Mouse (Mus musculus) embryo, embryonic 9.5 days (tissue): ENCODE measurements around the gene Il18rap.
"Not testable (repeated sequence)": the region's sequence is repeated elsewhere in the genome, so short reads cannot be mapped to it uniquely, and the experiment has no call there.

Experiments
- DNase-seq: peaks from one replicate; pipeline ENCODE4 v3.0.0-alpha.2; 2017; ENCODE audit errors: extremely low spot score

Gene Il18rap

GRCm38 (mm10) chr1:40544650-40545049 lies 29.5 kb downstream of the Il18rap start:
- peak; percentile 48 for DNase-seq

- DNase-seq: no peak
Measured at GRCm38 (mm10) chr1:40546645-40547044, 31.5 kb downstream of the Il18rap start.

- no peak for DNase-seq
Measured at GRCm38 (mm10) chr1:40547064-40547572, 32.0 kb downstream of the Il18rap start.

- DNase-seq: no peak
Measured at GRCm38 (mm10) chr1:40547762-40548161, 32.6 kb downstream of the Il18rap start.

- DNase-seq: no peak
Measured at GRCm38 (mm10) chr1:40569374-40569773, 54.2 kb downstream of the Il18rap start.

- DNase-seq: peak; percentile 29
Measured at GRCm38 (mm10) chr1:40579784-40580183, 64.6 kb downstream of the Il18rap start, which contains the start of gene Slc9a4. Gene Slc9a4, plus strand, starts transcription at chr1:40580081.

GRCm38 (mm10) chr1:40580269-40580668 lies 65.1 kb downstream of the Il18rap start:
- DNase-seq: no peak

- DNase-seq: no peak
Measured at GRCm38 (mm10) chr1:40586776-40587175, 71.6 kb downstream of the Il18rap start.

- no peak for DNase-seq
Measured at GRCm38 (mm10) chr1:40590931-40591330, 75.8 kb downstream of the Il18rap start.

GRCm38 (mm10) chr1:40597822-40598221 lies 82.7 kb downstream of the Il18rap start:
- no peak for DNase-seq

GRCm38 (mm10) chr1:40599661-40600060 lies 84.5 kb downstream of the Il18rap start:
- not testable (repeated sequence) for DNase-seq

- DNase-seq: no peak
Measured at GRCm38 (mm10) chr1:40600394-40601327, 85.5 kb downstream of the Il18rap start.
